Mouse (Mus musculus): ENCODE data around the gene Pigf. TPM values are rescaled to one million over a fixed set of nuclear protein-coding genes. Genes with fewer than 3 reads are reported as not detected.

The Pigf gene
- total RNA-seq, 2 experiments from 2014 or later, result 10.4 to 19.0 TPM

Other genes with a start within 250 kb of the Pigf start
- gene Tmem247, start 108.1 kb downstream of the Pigf start, total RNA-seq (2014; fragmentation: Nextera tagmentation), result not detected in 2 replicates
- gene Tmem247, start 108.1 kb downstream of the Pigf start, total RNA-seq (2017), result not detected in 2 replicates
- not detected in 2 replicates for gene Atp6v1e2, start 77.5 kb downstream of the Pigf start, total RNA-seq (2014; fragmentation: Nextera tagmentation)
- gene Atp6v1e2, start 77.5 kb downstream of the Pigf start, total RNA-seq (2017), result not detected in 2 replicates
- 0.13 and 2.8 TPM in 2 replicates for gene Rhoq, start 62.3 kb downstream of the Pigf start, total RNA-seq (2014; fragmentation: Nextera tagmentation)
- 1.5 and 2.9 TPM in 2 replicates for gene Rhoq, start 62.3 kb downstream of the Pigf start, total RNA-seq (2017)
- gene Cript, start 144 bp upstream of the Pigf start, total RNA-seq (2014; fragmentation: Nextera tagmentation), result 32.6 and 74.8 TPM in 2 replicates
- 64.3 and 66.2 TPM in 2 replicates for gene Cript, start 144 bp upstream of the Pigf start, total RNA-seq (2017)
- 6.0 and 8.1 TPM in 2 replicates for gene Socs5, start 82.3 kb upstream of the Pigf start, total RNA-seq (2014; fragmentation: Nextera tagmentation)
- gene Socs5, start 82.3 kb upstream of the Pigf start, total RNA-seq (2017), result 5.0 and 13.8 TPM in 2 replicates
- 17.7 and 24.5 TPM in 2 replicates for gene Mcfd2, start 240.5 kb upstream of the Pigf start, total RNA-seq (2014; fragmentation: Nextera tagmentation)
- gene Mcfd2, start 240.5 kb upstream of the Pigf start, total RNA-seq (2017), result 39.8 and 44.6 TPM in 2 replicates